Mouse (Mus musculus): ENCODE results near the gene Pcmt1.

The Pcmt1 gene

DNA sequence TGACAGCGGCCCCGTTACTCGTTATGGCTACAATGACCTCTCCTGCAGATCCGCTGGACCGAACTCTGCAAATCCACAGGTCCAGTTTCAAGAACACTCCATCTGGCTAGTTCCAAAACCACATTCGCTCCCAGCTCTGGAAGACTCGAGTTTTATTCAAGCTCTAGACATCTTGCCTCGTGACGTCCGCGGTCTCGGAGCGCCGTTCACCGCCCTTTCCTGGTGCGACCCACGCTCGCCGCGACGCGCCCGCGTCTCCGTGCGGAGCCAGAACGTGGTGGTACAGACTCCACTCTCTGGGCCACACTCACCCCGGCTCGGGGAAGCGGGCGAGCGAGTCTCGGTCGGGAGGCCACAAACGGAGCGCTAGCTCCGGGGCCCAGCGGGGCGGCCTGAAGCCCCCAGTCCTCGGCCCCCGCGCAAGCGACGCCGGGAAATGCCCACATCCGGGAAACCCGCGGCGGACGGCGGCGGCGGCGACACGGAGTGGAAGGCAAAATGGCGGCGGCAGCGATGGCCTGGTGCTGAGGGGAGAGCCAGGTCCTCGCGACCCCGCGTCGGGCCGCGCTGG, at the start of gene Pcmt1, which contains the start of gene Lats1:
Gene Pcmt1, minus strand, starts transcription at position 406 of the 571 bp plus-strand sequence.
Gene Lats1, plus strand, starts transcription at position 484 of the 571 bp plus-strand sequence.
- peak; percentile 84 for DNase-seq (ENCODE audit: low spot score)

DNA sequence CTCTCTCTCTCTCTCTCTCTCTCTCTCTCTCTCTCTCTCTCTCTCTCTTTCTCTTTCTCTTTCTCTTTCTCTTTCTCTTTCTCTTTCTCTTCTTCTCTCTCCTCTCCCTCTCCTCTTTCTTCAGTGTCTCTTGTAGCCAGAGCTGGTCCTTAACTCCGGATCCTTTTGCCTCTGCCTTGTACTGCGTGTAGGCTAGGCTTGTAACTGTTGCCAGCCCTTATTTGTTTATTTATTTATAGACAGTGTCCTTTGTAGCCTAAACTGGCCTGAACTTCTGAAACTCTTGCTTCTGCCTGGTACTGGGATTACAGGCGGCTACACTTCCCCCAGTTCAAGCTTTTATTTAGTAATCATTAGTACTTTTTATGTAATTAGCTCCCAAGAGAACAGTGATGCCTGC, 46.1 kb upstream of the Pcmt1 start:
- no peak for DNase-seq (ENCODE audit: low spot score)

DNA sequence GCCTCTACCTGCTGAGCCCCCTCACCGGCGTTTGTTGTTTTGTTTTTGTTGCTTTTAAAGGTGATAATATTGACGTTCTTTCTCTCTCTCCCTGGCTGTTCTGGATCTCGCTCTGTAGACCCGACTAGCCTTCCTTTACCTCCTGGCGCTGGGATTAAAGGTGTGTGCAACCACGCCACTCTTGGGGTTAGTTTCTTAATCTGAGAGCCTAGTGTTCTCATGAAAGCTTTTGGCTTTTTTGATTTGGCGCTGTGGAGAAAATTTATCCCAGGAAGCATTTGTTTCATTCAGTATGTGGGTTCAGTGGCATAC, 45.5 kb upstream of the Pcmt1 start:
- no peak for DNase-seq (ENCODE audit: low spot score)

DNA sequence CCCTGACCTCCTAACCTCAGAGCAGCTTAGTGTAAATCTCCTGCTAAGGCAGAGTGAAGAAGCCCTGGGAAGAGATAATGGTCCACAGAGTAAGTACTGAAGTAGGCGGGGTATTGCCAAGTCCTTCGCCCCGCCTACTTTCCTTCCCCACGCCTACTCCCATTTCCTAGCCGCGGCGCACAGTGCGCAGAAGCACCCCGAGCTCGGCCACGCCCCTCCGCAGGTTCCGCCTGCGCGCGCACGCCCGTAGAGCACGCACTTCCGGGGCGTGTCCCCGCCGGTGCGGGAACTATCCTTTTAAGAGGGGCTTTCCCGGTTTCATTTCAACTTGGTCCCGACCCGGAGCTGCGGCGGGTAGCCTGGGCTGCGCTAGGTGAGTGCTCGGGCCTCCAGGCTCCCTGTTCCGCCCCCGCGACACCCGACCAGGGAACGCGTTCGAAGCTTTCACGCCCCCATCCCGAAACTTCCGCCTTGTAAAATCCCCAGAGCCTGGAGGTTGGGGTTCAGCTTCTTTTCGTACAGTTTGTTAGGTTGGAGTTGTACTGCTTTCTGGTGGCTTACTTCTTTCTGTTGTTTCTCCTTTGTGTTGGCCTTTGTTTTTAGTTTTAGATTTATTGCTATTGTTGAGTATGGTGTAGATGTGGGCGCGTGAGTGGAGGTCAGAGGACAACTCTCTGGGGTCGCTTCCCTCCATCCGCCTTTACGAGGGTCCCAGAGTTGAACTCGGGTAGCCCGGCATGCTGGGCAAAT, 45.0 kb upstream of the Pcmt1 start, which contains the start of gene Katna1:
Gene Katna1, plus strand, starts transcription at position 250 of the 750 bp plus-strand sequence.
- DNase-seq (ENCODE audit: low spot score), result peak; percentile 96

DNA sequence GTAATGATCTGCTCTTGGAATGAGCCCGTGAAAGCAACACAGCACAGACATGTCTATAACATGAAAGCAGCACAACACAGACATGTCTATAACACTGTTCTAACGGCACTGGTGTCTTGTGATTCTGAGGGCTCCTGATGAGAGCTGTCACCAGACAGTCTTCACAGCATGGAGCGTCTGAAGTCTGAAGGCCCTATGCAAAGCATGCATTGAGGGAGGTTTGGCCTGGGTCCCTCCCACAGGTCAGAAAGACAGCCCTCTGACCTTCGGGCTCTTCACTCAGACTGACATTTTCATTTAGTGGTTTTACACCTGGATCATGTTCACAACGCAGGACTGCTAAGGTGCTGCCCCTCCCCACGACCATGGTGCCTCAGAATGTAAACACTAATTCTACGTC, 34.1 kb upstream of the Pcmt1 start:
- no peak for DNase-seq (ENCODE audit: low spot score)

DNA sequence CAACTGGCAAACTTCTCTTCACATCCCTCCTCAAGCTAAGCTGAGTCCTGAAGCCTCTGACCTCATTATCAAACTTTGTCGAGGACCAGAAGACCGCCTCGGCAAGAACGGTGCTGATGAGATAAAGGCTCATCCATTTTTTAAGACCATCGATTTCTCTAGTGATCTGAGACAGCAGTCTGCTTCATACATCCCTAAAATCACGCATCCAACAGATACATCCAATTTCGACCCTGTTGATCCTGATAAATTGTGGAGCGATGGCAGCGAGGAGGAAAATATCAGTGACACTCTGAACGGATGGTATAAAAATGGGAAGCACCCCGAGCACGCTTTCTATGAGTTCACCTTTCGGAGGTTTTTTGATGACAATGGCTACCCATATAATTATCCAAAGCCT, 31.6 kb upstream of the Pcmt1 start:
- no peak for DNase-seq (ENCODE audit: low spot score)

DNA sequence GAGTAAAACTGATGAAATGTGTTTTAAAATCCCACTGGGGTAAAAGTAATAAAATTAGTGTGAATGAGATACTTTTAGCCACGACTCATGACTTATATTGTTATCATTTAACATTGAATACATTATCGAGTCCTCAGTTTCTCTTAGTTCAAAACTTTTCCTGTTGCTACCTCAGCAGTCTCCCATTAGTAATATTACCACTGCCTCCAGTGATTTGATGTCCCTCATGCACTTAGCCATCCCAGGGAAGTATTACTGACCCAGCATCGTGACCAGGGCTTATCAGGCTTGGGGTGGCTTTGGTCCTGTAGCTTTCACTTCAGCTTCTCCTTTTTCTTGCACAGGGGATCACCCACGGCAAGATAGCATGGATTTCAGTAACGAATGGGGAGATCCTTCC, 29.2 kb upstream of the Pcmt1 start:
- no peak for DNase-seq (ENCODE audit: low spot score)

DNA sequence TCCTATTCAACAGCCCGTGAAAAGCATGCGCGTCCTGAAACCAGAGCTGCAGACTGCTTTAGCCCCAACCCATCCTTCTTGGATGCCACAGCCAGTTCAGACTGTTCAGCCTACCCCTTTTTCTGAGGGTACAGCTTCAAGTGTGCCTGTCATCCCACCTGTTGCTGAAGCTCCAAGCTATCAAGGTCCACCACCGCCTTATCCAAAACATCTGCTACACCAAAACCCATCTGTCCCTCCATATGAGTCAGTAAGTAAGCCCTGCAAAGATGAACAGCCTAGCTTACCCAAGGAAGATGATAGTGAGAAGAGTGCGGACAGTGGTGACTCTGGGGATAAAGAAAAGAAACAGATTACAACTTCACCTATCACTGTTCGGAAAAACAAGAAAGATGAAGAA, 21.6 kb upstream of the Pcmt1 start:
- DNase-seq (ENCODE audit: low spot score), result no peak

DNA sequence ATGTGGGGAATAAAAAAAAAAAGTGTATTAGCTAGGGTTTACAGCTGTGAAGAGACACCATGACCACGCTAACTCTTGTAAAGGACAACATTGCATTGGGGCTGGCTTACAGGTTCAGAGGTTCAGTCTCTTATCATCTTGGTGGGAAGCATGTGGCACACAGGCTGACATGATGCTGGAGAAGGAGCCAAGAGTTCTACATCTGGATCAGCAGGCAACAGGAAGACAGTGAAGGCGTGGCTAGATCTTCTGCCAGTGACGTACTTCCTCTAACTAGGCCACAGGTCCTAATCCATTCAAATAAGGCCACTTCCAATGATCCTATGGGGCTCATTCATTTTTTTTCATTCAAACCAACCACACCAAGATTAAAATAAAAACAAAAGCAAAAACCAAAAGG, 19.2 kb upstream of the Pcmt1 start:
- DNase-seq (ENCODE audit: low spot score), result no peak

DNA sequence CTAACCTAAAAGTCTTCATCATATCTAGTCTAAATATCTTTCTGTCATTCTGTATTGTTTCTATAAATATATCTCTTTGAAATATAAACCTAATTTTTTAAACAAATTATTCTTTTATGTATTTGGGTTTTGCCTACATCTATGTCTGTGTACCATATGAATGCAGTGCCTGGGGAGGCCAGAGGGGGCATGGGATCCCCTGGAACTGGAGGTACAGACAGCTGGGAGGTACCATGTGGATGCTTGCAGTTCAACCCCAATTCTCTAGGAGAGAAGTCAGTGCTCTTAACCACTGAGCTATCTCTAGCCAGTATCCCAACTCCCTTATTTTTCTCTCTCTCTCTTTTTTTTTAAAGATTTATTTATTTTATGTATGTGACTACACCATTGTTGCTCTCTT, 14.3 kb upstream of the Pcmt1 start:
- peak; percentile 50 for DNase-seq (ENCODE audit: low spot score)

DNA sequence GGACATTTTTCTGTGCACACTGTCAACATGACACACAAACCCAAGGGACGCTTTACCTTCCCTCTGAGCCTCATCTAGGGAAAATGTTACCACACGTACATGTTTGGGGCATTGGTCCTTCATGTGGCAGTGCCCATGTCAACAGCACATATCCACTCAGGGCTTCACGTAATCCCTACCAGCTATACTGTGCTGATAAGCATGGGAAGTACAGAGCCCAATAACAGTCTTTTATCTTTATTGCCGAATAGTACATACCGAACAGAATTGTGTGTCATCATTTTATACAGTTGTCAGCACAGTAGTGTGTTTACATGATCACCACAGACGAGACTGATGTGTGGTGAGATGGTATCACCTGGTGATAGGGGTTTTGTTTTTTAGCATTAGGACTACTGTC, 6.0 kb upstream of the Pcmt1 start:
- DNase-seq (ENCODE audit: low spot score), result no peak

DNA sequence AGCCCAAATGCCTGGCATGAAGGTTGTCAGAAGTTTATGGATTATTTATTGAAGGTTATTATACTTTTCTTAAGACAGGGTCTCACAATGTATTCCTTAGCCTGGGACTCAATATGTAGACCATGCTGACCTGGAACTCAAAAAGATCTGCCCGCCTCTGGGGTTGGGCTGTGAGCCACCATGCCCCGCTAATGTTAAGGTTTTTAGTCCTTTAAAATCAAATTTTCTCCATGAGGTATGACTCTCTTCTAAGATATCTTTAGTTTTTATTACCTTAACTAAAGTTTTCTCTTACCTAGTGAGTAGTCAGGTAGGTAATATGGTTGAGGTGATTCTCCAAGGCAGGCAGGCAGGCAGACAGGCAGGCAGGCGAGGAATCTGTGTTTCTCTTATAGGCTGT, 1.3 kb upstream of the Pcmt1 start:
- DNase-seq (ENCODE audit: low spot score), result no peak

DNA sequence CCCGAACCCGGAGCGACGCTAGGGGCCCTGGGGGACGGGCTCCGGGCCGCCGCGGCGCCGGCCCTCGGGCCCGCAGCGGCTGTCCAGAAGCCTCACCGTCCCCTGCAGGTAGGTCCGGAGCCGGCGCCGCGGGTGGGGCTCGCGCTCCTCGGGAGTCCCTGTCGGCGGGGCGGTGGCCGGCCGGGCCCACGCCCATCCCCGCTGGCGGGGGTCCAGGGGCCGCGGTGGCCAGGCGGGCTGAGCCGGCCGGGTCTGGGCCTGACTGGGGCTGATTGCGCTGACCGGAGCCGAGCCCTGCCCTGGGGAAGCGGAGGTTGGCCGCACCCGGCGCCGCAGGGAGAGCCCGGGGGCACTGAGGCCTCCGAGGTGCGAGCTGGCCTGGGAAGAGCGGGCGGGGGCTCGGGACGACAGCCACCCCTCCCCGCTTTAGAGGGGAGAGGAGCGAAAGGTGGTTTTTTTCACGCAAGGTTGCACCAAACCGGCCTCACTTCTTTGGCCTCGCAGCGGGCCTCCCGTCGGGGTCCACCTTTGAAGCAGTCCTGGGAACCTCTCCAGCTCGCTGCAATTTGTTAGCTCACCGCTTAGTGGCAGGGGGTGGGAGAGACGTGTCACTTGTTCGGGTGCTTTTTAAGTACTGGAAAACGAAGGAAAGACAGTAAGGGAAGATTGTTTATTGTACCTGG, 548 bp upstream of the Pcmt1 start:
- DNase-seq (ENCODE audit: low spot score), result peak; percentile 59

DNA sequence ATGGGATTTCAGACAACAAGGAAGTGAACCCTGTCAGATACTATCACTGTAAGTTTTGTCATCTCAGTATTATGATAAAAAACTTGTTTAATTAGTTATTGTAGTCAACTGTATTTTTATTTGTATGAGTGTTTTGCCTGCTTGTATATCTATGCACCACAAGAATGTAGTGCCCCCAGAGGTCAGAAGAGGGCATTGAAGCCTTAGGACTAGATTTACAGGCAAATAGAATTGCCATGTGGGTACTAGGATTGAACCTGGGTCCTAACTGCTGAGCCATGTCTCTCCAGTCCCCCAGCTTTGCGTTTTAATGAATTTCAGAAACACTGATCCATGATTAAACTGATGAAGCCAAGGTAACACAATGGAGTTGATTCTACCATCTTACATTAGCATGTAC, 7.3 kb downstream of the Pcmt1 start:
- peak; percentile 50 for DNase-seq (ENCODE audit: low spot score)

DNA sequence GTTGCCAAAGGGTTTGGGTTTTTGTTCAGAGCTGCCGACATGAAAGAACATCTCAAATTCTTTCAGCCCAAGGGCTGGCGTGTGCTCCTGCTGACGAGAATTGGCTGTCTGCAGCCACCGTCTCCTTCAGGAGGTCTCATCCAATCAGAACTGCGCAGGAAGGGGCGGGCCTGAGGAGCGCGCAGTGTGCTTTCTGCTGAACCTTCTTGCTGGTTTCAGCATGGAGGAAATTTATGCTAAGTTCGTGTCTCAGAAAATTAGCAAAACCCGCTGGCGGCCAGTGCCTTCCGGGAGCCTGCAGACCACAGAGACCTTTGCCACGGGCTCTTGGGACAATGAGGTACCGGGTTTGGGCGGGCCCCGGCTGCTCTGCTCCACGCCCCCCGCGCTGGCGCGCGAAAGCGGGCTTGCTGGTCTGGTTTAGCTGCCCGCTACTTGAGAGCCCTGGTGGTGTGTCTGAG, 13.6 kb downstream of the Pcmt1 start, which contains the start of gene Nup43:
Gene Nup43, plus strand, starts transcription at position 162 of the 461 bp plus-strand sequence.
- DNase-seq (ENCODE audit: low spot score), result peak; percentile 88

DNA sequence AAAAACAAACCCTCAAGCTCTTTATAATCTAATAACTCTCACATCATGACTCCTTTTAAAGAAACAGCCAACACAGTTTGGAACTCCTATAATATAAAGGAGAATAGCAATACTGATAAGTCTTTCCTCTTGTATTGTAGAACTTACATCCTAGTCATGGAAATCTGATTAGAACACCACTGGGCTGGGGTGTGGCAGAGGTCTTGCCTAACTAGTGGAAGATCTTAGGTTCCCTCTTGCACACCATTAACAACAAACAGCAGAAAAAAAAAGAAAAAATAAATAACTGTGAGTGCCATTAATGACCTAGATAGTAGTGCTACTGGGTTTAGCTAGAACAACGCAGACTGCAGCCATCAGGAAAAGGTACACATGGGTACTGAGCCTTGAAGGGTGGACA, 16.0 kb downstream of the Pcmt1 start:
- DNase-seq (ENCODE audit: low spot score), result no peak

DNA sequence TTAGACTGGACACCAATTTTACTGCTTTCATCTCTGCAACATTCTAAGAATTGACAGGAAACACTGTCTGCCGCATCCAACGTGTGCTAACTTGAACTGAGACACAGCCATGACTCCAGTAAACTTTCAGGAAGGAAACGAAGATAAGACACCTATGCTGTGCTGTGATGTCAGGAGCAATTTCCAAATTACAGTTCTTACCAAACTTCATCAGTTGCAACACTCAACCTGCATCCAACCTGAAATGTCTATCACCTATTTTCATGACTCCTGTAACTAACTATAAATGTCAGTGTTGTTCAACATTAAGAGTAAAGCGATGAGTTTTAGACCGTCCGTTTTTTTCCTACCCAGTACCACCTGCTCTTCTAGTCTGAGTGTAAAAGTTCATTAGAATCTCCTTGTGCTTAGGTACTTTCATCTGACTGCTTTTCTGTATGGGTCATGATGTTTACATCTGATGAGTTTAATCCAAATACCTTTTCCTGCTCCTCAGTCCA, 16.9 kb downstream of the Pcmt1 start:
- no peak for DNase-seq (ENCODE audit: low spot score)

DNA sequence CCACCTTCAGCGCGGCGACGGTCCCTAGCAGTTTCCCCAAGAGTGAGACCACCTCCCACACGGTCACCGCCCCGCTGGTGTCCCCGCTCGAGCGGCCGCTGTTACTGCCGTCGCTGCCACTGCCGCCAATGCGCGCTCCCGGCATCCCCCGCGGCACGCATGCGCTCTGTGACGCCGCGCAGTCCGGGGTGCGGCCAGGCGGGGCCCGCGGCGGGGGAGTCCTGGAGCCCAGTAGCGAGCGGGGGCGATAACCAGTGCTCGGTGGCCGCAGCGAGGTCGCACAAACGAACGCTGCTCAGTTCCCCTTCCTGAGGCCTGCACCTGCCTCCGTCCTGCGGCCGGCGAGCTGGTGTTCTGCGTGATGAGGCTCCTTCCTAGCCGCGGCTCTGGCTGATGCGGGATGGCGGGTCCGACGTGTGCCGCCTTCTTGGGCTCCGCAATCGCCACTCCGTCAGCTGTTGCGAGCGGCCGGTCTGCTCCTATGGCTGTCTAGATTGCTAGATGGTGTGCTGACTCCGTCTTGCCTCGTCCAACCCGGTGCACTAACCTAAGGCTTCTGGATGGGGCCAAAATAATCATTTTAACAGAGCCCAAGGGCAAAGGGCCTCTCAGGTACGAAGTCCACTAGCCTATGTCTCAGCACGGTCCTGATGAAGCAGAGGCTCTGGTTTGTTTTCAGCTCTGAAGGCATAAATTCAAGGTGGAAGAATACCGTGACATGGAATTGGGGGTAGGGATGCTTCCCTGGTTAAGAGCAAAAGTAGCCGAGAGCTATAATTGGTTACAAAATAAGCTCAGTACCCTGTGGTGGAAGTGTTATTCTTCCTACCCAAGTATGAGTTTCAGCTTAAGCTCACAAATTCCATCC, 17.5 kb downstream of the Pcmt1 start:
- peak; percentile 87 for DNase-seq (ENCODE audit: low spot score)

DNA sequence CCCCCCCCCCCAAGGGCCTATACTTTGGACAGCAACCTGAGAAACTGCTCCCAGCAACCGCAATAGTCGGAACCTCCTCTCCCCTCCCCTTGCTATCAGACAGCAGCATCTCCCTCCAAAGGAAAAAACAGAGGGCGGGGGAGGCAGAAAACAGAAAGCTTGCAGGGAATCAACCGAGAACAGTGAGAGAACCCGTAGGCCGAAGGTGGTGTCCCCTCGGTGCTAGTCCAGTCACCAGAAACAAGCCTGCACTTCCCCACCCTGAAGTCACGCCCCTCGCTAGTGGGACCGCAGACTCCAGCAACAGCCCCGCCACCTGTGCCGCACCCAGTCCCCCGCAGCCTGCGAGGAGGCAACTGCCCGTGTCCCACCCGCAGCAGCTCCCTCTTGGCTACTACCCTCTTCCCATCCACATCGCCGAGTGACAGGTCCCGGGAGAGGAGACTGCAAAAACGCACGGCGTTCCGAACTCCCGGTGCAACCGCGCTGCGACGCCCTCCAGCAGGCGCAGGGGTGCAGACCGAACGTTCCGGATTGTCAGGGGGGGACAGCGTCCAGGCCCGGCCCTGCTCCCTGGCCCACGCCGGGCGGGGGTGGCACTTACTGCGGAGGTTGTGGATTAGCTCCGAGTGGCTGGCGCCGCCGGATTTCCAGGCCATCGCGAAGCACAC, 18.3 kb downstream of the Pcmt1 start:
- DNase-seq (ENCODE audit: low spot score), result peak; percentile 60

DNA sequence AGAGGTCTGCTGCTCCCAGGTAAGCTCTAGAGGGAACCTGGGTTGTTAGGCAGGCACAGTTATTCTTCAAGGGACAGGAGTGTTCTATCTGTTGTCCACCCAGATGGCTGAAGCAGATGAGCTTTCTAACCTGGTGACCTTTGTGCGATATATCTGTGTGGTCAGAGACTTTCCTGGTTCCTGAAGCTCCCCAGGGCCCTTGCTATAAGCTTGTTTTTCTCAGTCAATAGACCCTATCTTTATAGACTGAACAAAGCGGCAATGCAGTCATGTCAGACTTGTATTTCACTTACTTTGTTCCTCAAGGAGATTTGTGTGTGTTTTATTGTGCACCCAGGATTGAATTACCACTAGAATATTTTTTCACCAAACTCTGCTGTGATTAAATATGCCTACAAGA, 29.9 kb downstream of the Pcmt1 start:
- DNase-seq (ENCODE audit: low spot score), result no peak

DNA sequence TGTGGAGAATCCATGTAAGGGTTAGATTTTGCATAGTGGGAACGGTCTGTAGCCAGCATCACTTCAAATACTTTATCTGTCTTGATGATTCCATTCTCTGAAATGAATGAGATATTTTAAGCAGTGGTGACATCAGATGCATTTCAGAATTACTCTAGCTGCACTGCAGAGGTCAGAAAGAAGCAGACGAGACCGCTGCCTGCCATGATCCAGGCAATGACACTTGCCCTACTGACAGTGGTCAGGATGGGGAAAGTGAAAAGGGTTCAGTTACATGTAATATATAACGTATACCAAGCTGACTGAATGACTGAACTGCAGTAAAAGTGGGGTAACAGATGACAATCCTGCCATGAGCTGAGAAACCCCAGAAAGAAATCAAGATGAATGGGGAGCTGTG, 31.9 kb downstream of the Pcmt1 start:
- no peak for DNase-seq (ENCODE audit: low spot score)

All from T-cell, adult 2 months (primary cell).